Mouse (Mus musculus) liver, embryonic 11.5 days (tissue): ENCODE measurements around the gene Pdpk1. TPM values are rescaled to one million over a fixed set of nuclear protein-coding genes. Genes with fewer than 3 reads are reported as not detected.
A peak's percentile ranks its signal among the peaks of the same experiment; 100 is the strongest.

Experiments
- ATAC-seq: fragments of 200-750 bp; cut with Nextera tagmentation; replicated peaks from 2 replicates; pipeline ENCODE4 v1.8.0; 2017; ENCODE audit warnings: moderate number of reproducible peaks, mild to moderate bottlenecking, moderate TSS enrichment, moderate library complexity; ENCODE audit not compliant: low FRiP score
- DNase-seq: peaks from one replicate; pipeline ENCODE4 v3.0.0-alpha.2; 2017; ENCODE audit warnings: low spot score
- H3K27ac ChIP-seq: fragments of 300-500 bp; sonication (generic); 2 replicates; pipeline ENCODE4 v1.5.1; 2014; ENCODE audit warnings: mild to moderate bottlenecking, low read depth, low read length, control low read depth
- H3K27me3 ChIP-seq: fragments of 300-500 bp; sonication (generic); replicated peaks from 2 replicates; pipeline ENCODE4 v1.6.1; 2014; ENCODE audit warnings: low read length, mixed read lengths; ENCODE audit not compliant: control insufficient read depth, insufficient read depth
- H3K36me3 ChIP-seq: fragments of 300-500 bp; sonication (generic); 2 replicates; pipeline ENCODE4 v1.6.1; 2014; ENCODE audit warnings: mild to moderate bottlenecking, low read length, moderate library complexity, mixed read lengths; ENCODE audit not compliant: control insufficient read depth, insufficient read depth
- H3K4me1 ChIP-seq: fragments of 300-500 bp; sonication (generic); replicated peaks from 2 replicates; pipeline ENCODE4 v1.6.1; 2014; ENCODE audit warnings: low read length, mixed read lengths; ENCODE audit not compliant: control insufficient read depth, insufficient read depth
- H3K4me2 ChIP-seq: fragments of 300-500 bp; sonication (generic); 2 replicates; pipeline ENCODE4 v1.6.1; 2014; ENCODE audit warnings: mild to moderate bottlenecking, control low read depth, moderate library complexity
- H3K4me3 ChIP-seq: fragments of 300-500 bp; sonication (generic); 2 replicates; pipeline ENCODE4 v1.5.1; 2014; ENCODE audit warnings: low read depth, low read length, control low read depth
- H3K9ac ChIP-seq: fragments of 300-500 bp; sonication (generic); 2 replicates; pipeline ENCODE4 v1.6.1; 2014; ENCODE audit warnings: low read depth, low read length, control low read depth
- H3K9me3 ChIP-seq: fragments of 300-500 bp; sonication (generic); 2 replicates; pipeline ENCODE4 v1.6.1; 2016; ENCODE audit warnings: low read length, inconsistent platforms, mixed read lengths; ENCODE audit not compliant: control insufficient read depth
- WGBS: fragments of 180-500 bp; shearing (Covaris S2); extraction: QIAGEN DNeasy Blood & Tissue Kit; methylation state at CpG from one replicate; pipeline ENCODE4 v1.1.7; 2014; 5-methylcytosine and 5-hydroxymethylcytosine counted together
- polyA plus RNA-seq: library from polyadenylated mRNA; unstranded; fragments of >200 nt; fragmentation: Nextera tagmentation; extraction: Ambion mirVana; gene quantifications from 2 replicates; pipeline ENCODE4 v1.2.1, GENCODE M21; 2014

The Pdpk1 gene
- polyA plus RNA-seq, 1 experiment from 2014 or later, result 31.8 TPM

DNA sequence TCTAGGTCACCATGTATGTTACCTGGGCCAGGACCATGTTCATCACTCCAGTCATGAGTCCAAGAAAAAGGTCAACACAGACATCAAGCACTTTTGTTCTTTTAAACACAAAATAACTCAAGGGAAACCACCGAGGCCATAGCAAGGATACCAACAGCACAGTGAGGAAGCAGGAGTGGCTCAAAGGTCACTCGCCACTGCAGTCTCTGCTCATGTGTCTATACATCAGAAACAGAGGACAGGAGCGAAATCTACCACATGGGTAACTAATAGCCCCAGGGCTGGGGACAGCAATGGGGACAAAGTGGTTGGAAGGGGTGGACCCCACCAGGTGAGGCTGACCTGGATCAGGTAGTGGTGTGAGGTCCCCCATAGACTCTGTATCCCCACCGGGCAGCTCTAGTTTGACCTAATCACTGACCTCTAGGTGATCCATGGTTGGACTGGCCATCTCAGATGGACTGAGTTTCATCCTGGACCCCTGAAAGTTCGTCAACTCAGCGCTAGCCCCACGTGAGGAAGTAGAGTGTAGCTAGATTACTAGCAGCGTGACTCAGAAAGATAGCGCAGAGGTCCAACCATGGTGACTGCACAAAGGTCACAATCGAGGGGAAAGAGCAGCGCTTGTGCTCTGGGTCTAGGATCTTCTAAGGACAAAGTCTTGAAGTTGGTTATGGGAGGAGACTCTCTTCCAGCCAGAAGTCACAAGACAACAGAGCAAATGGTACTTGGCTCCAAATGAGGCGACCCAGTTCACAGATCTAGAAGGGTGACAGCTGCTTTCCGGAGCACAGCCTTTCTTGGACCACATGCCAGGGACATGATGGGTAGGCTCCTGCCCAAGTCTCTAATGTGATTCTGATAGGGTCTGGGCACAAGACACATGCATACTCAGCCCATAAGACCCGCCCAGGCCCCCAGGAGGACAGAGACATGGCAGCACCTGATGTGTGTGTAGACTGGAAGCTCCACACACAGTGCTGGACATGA, 93.8 kb downstream of the Pdpk1 start:
- H3K27ac ChIP-seq, result no peak overlapping the region
- H3K9ac ChIP-seq, result no peak overlapping the region
- H3K27me3 ChIP-seq, result no peaks in the 10 kb centered on the region
- no peak overlapping the region for H3K4me2 ChIP-seq
- ATAC-seq (no peak), DNase-seq (no peak)
- H3K4me3 ChIP-seq, result no peak overlapping the region
- 87% methylated on average over 14 of the region's 14 CpGs for WGBS
- no peaks in the 10 kb centered on the region for H3K9me3 ChIP-seq
- H3K36me3 ChIP-seq, result peaks cover 38% of the 10 kb centered on the region; the same call in 1 of the 2 replicates
- no peaks in the 10 kb centered on the region for H3K4me1 ChIP-seq

DNA sequence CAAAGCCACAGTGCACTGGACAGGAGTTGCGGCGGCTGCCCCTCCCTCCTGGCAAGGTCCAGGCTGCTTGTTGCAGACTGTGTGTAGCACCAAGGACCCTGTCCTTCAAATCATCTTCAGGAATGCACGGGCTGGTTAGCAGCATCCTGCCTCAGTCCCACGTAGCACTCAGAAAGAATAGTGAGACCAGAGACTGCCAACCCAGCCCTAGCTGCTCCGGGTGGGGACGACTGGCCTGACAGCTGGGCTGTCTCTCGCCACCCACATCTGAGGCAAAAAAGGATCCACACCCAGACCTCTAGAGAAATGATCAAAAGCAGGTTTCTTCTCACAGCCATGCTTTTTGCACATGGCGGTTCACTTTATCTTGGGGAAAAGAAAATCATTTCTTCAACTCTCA, 101.7 kb downstream of the Pdpk1 start:
- H3K4me1 ChIP-seq, result no peaks in the 10 kb centered on the region; the same call in 1 of the 2 replicates
- H3K9me3 ChIP-seq, result no peaks in the 10 kb centered on the region
- ATAC-seq, result no peak
- no peaks in the 10 kb centered on the region for H3K27me3 ChIP-seq
- H3K9ac ChIP-seq, result no peak overlapping the region
- no peak for DNase-seq
- no peak overlapping the region for H3K4me2 ChIP-seq
- WGBS, result 91% methylated on average over 8 of the region's 8 CpGs
- no peak overlapping the region for H3K4me3 ChIP-seq
- no peak overlapping the region for H3K27ac ChIP-seq
- peaks cover 18% of the 10 kb centered on the region; the same call in 1 of the 2 replicates for H3K36me3 ChIP-seq

DNA sequence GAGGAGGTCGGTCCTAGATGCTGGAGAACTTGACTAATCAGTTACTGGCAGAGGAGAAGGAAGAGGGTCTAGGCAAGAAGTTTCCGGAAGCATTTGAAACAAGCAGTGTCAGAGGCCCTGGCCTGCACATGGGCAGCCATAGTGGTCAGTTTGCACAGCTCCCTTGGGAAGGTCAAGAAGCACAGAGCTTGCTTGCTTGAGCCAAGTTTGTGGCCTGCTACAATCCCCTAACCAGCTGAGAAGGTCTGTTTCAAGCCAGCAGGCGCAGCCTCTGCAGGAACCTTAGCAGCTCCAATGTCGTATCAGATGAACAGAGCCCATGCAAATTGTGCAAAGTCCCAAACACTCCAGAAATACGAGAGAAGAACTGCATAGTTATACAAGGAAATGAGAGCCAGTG, 102.7 kb downstream of the Pdpk1 start:
- H3K9ac ChIP-seq, result no peak overlapping the region
- no peaks in the 10 kb centered on the region for H3K27me3 ChIP-seq
- peaks cover 11% of the 10 kb centered on the region; the same call in 1 of the 2 replicates for H3K36me3 ChIP-seq
- H3K4me3 ChIP-seq, result no peak overlapping the region
- H3K4me1 ChIP-seq, result no peaks in the 10 kb centered on the region; the same call in 1 of the 2 replicates
- H3K27ac ChIP-seq, result no peak overlapping the region
- H3K4me2 ChIP-seq, result no peak overlapping the region
- DNase-seq, result no peak
- H3K9me3 ChIP-seq, result no peaks in the 10 kb centered on the region
- no peak for ATAC-seq
- WGBS, result 82% methylated on average over 5 of the region's 5 CpGs

DNA sequence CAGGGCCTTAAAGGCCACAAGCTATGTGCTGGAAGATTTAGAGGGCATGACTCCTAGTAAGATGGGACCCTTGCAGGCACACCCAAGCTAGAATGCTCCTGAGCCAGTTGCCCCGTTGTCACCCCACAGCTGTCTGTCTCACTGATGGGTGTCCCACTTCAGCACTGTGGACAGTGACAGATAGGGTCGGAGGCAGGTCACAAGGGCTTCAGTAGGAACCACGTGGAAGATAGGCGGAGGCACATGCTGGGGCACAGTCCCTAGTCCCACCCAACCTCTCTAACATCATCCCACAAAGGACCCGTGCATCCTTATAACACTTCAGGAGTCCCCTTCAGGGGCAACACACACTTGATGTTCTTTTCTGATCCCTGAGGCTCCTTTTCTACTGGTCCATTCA, 104.7 kb downstream of the Pdpk1 start:
- ATAC-seq (0 out of 2 replicates have a peak, but pooled peaks have one; percentile 49), DNase-seq (no peak)
- Histone ChIP-seq H3K27ac (no peak overlapping the region), H3K4me1 (no peaks in the 10 kb centered on the region; the same call in 1 of the 2 replicates), H3K9me3 (no peaks in the 10 kb centered on the region), H3K36me3 (peaks cover 7% of the 10 kb centered on the region; the same call in 1 of the 2 replicates), H3K4me3 (no peak overlapping the region), H3K4me2 (no peak overlapping the region), H3K9ac (no peak overlapping the region), H3K27me3 (no peaks in the 10 kb centered on the region)
- WGBS, result 34% methylated on average over 5 of the region's 5 CpGs

DNA sequence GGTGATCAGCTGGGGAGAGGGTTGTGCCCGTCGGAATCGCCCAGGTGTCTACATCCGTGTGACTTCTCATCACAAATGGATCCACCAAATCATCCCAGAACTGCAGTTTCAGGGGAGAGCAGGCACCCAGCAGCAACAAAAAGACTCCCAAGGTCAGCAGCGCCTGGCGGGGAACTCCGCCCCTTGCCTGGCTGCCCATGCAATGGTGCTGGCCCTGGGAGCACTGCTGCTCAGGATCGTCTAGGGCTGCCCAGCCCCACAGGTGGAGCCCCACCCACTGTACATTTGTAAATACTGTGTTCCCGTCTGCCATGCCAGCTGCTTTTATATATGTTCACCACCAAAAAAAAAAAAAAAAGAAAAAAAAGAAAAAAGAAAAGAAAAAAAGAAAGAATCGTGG, 105.1 kb downstream of the Pdpk1 start:
- H3K27me3 ChIP-seq, result no peaks in the 10 kb centered on the region
- H3K4me3 ChIP-seq, result no peak overlapping the region
- ATAC-seq (no peak), DNase-seq (no peak)
- no peak overlapping the region for H3K4me2 ChIP-seq
- H3K9ac ChIP-seq, result no peak overlapping the region
- H3K9me3 ChIP-seq, result no peaks in the 10 kb centered on the region
- 72% methylated on average over 10 of the region's 10 CpGs for WGBS
- no peak overlapping the region for H3K27ac ChIP-seq
- peaks cover 7% of the 10 kb centered on the region; the same call in 1 of the 2 replicates for H3K36me3 ChIP-seq
- H3K4me1 ChIP-seq, result no peaks in the 10 kb centered on the region; the same call in 1 of the 2 replicates

DNA sequence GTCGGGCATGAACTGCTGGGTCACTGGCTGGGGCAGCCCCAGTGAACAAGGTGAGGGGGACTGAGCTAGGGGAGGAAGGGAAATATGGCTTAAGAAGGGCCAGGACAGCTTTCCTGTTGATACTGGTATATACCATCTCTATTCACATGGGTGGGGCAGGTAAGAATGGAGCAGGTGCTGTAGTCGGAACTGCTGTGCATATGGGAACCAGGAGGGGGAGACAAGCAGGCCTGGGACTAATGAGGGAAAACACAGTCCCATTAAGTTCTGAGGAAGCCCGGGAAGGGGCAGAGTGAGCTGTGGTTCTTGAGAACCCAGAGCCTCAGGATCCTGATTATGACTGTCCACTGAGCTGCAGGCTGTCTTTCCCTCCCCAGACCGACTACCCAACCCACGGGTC, 106.2 kb downstream of the Pdpk1 start:
- no peak overlapping the region for H3K27ac ChIP-seq
- WGBS, result 62% methylated on average over 5 of the region's 5 CpGs

DNA sequence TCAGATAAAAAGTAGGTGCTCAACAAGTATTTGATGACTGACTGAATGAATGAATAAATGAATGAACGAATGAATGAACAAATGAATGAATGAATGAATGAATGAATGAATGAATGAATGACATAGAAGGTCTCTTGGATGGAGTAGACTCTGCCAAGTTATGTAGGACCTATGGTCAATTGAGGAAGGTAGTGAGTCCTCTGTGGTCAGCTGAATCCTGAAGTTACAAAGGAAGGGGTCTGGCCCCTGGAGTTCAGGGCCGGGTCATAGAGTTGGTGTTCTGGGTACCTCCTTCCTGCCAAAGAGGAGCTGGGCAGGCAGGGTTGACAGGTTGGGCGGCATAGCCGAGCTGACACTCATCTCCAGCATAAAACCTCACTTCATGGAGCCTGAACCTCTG, 112.9 kb downstream of the Pdpk1 start, which contains the start of gene Prss27:
Gene Prss27, plus strand, starts transcription at position 301 of the 400 bp plus-strand sequence.
- Histone ChIP-seq H3K4me2 (no peak within 1 kb of the TSS), H3K4me1 (no peaks in the 10 kb centered on the region), H3K36me3 (no peaks in the 10 kb centered on the region), H3K27ac (no peak within 1 kb of the TSS), H3K9ac (no peak within 1 kb of the TSS), H3K27me3 (no peaks in the 10 kb centered on the region), H3K4me3 (no peak within 1 kb of the TSS), H3K9me3 (peaks cover 2% of the 10 kb centered on the region; the same call in 1 of the 2 replicates)
- WGBS, result 58% methylated on average over 4 of the region's 4 CpGs
- no peak for DNase-seq
- ATAC-seq, result no peak

More for the DNA sequence above, 106.2 kb downstream of the Pdpk1 start:
- no peaks in the 10 kb centered on the region; the same call in 1 of the 2 replicates for H3K4me1 ChIP-seq
- ATAC-seq (no peak), DNase-seq (no peak)
- peaks cover 2% of the 10 kb centered on the region; the same call in 1 of the 2 replicates for H3K9me3 ChIP-seq
- no peak overlapping the region for H3K4me3 ChIP-seq
- H3K4me2 ChIP-seq, result no peak overlapping the region
- H3K9ac ChIP-seq, result no peak overlapping the region
- H3K27me3 ChIP-seq, result no peaks in the 10 kb centered on the region
- peaks cover 5% of the 10 kb centered on the region; the same call in 1 of the 2 replicates for H3K36me3 ChIP-seq

DNA sequence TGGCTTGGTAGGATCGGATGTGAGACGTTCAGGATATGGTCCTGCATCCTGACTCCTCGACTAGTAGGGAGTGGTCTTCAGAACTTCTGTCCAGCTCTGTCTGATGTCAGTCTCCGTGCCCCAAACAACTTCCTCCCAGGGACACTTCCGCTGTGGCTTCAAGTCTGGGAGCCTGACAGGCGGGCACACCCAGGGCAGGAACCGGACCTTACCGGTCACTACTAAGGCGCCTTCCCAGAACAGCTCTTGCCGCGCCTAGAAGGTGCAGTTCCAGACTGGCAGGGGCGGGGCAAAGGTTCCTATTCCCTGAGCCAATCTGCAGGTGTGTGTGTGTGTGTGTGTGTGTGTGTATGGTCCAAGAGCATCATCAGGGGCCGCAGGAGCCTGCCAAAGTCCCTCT, 113.4 kb downstream of the Pdpk1 start:
- Histone ChIP-seq H3K9ac (no peak overlapping the region), H3K4me1 (no peaks in the 10 kb centered on the region), H3K4me2 (no peak overlapping the region), H3K36me3 (no peaks in the 10 kb centered on the region), H3K27ac (no peak overlapping the region), H3K4me3 (no peak overlapping the region), H3K27me3 (no peaks in the 10 kb centered on the region), H3K9me3 (peaks cover 2% of the 10 kb centered on the region; the same call in 1 of the 2 replicates)
- WGBS, result 50% methylated on average over 13 of the region's 13 CpGs
- ATAC-seq (no peak), DNase-seq (no peak)
